Mouse (Mus musculus) naive thymus-derived CD4-positive, alpha-beta T cell, adult 2 months (primary cell): ENCODE data around the gene Tmem63c.
A peak's percentile ranks its signal among the peaks of the same experiment; 100 is the strongest.

ENCODE experiments used
- DNase-seq: peaks from one replicate; pipeline ENCODE4 v3.0.0-alpha.2; 2011; ENCODE audit warnings: low read depth

The Tmem63c gene

GRCm38 (mm10) chr12:87021040-87021439 lies at the start of gene Tmem63c:
Tmem63c (plus strand) TSS chr12:87021340.
- no peak for DNase-seq

GRCm38 (mm10) chr12:86973216-86973615 lies 47.9 kb upstream of the Tmem63c start:
- DNase-seq = no peak

- no peak for DNase-seq
Observed at GRCm38 (mm10) chr12:86973706-86974105, 47.4 kb upstream of the Tmem63c start.

GRCm38 (mm10) chr12:86974387-86975288 lies 46.5 kb upstream of the Tmem63c start:
- peak; percentile 70 for DNase-seq

- no peak for DNase-seq
Observed at GRCm38 (mm10) chr12:86975761-86976160, 45.4 kb upstream of the Tmem63c start.

- peak; percentile 18 for DNase-seq
Observed at GRCm38 (mm10) chr12:86976511-86977168, 44.5 kb upstream of the Tmem63c start.

- DNase-seq = no peak
Observed at GRCm38 (mm10) chr12:86977833-86978232, 43.3 kb upstream of the Tmem63c start.

GRCm38 (mm10) chr12:86981180-86981579 lies 40.0 kb upstream of the Tmem63c start:
- DNase-seq = no peak

GRCm38 (mm10) chr12:86983470-86984193 lies 37.5 kb upstream of the Tmem63c start:
- peak; percentile 20 for DNase-seq

- DNase-seq = no peak
Observed at GRCm38 (mm10) chr12:86984194-86984555, 37.0 kb upstream of the Tmem63c start.

- no peak for DNase-seq
Observed at GRCm38 (mm10) chr12:86986562-86986961, 34.6 kb upstream of the Tmem63c start.

- no peak for DNase-seq
Observed at GRCm38 (mm10) chr12:86988227-86988626, 32.9 kb upstream of the Tmem63c start.

- DNase-seq = no peak
Observed at GRCm38 (mm10) chr12:86989378-86989777, 31.8 kb upstream of the Tmem63c start.

GRCm38 (mm10) chr12:86989890-86990754 lies 31.0 kb upstream of the Tmem63c start, which contains the start of gene Zdhhc22:
Zdhhc22 (minus strand) TSS chr12:86990430.
- DNase-seq = no peak

- no peak for DNase-seq
Observed at GRCm38 (mm10) chr12:86990755-86991110, 30.4 kb upstream of the Tmem63c start.

GRCm38 (mm10) chr12:86994166-86994565 lies 27.0 kb upstream of the Tmem63c start:
- no peak for DNase-seq

- DNase-seq = no peak
Observed at GRCm38 (mm10) chr12:86994776-86995175, 26.4 kb upstream of the Tmem63c start.

GRCm38 (mm10) chr12:86995931-86996330 lies 25.2 kb upstream of the Tmem63c start:
- no peak for DNase-seq

GRCm38 (mm10) chr12:86998699-86999098 lies 22.4 kb upstream of the Tmem63c start:
- DNase-seq = no peak

GRCm38 (mm10) chr12:86999283-86999820 lies 21.8 kb upstream of the Tmem63c start:
- no peak for DNase-seq

- peak; percentile 43 for DNase-seq
Observed at GRCm38 (mm10) chr12:87000151-87000839, 20.8 kb upstream of the Tmem63c start.
